Mouse (Mus musculus): ENCODE results near the gene Cyp1a1.

Gene Cyp1a1

DNA sequence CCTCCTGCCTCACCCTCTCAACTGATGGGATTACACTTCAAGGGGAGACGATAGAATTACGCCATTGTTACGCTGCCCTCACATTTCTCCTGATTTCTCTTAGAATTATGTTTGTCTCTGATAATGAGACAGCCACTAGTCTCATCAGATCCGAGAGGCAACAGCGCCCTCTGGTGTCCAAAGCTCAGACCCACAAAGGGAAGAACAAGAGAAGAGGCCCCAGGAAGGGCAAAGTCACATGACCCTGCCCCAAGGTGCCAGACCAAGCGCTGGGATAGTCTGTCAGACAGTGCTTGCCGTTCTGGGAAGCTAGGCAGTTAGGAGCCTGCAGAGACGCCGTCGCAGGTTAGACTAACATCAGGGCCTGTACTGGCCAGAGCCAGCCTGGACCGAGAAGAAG lies 32.0 kb upstream of the Cyp1a1 start:
- 4% methylated on average over 11 of the region's 11 CpGs for WGBS

GRCm38 (mm10) chr9:57656631-57657350 lies 30.9 kb upstream of the Cyp1a1 start:
- WGBS, result 63% methylated on average over 19 of the region's 19 CpGs

DNA sequence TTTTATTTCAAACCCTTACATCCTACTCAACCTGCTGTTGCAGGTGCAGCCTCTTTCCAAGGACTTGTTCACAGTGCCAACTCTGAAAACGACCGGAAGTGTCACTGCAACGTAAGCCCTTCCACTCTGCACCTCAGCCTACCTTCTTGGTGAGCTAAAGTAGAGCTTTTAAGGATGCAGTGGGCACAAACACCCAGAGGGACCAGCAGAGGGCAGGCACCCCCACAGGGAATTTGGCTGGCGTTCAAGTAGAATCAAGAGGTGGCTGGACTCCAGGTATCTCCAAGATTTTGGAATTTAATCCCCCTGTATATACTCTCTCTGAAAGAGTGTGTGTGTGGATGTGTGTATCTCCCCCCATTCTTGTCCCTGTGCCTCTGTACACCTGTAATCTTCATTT lies 29.9 kb upstream of the Cyp1a1 start:
- 65% methylated on average over 4 of the region's 4 CpGs for WGBS

GRCm38 (mm10) chr9:57658970-57659369 lies 28.8 kb upstream of the Cyp1a1 start:
- 82% methylated on average over 4 of the region's 4 CpGs for WGBS

- WGBS, result 21% methylated on average over 4 of the region's 4 CpGs
Measured at GRCm38 (mm10) chr9:57659774-57660173, 28.0 kb upstream of the Cyp1a1 start.

DNA sequence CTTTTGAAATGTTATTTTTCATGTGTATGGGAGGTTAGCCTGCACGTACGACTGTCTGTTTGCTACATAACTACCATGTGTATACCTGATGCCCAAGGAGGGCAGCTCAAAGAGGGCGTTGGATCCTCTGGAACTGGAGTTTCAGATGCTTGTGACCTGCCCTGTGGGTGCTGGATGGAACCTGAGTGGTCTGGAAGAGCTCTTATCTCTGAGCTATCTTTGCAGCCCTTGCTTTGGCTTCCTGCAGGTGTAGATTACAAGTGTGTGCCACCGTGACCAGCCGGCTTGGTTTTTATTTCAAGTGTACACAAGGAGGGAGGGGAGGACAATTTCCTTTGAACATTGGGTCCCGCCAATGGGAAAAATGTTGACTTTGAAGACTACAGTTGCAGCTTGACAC lies 27.2 kb upstream of the Cyp1a1 start:
- WGBS, result 86% methylated on average over 6 of the region's 6 CpGs

- WGBS, result 28% methylated on average over 3 of the region's 3 CpGs
Measured at GRCm38 (mm10) chr9:57661552-57661951, 26.2 kb upstream of the Cyp1a1 start.

- 75% methylated on average over 7 of the region's 7 CpGs for WGBS
Measured at GRCm38 (mm10) chr9:57664616-57665015, 23.1 kb upstream of the Cyp1a1 start.

GRCm38 (mm10) chr9:57666536-57666935 lies 21.2 kb upstream of the Cyp1a1 start:
- 90% methylated on average over 8 of the region's 8 CpGs for WGBS

DNA sequence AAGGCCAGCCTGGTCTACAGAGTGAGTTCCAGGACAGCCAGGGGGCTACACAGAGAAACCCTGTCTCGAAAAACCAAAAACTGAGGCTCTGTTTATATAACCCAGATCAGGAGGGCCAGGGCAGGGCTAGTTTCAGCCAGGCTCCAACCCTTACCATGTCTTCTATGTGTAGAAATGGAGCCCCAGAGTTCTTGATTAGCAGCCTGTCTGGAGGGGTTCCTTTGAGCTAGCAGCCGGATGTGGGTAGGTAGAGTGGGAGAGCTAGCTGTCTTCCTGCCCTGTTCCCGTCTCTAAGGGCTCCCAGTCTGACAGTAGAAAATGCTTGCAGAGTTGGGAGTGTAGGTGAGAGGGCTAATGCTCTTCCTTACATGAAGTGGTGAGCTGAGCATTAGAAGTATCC lies 20.6 kb upstream of the Cyp1a1 start:
- 73% methylated on average over 3 of the region's 3 CpGs for WGBS

DNA sequence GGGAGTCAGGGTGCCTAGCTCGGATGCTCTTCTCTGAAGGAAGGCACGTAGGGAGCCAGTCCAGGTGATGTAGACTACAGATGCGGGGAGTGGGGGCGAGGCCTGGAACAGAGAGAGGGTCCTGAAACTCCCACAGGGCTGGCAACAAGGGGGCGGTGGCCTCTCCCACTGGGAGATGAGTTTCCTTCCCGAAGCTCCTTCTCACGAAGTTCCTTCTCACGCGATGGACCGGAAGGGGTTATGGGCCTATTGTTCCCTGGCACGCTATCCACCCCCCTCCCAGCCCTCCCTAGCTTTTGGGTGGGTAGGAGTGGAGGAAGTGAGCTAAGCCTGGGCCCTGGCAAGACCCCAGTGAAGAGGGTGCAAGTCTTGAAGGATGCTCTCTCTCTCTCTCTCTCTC lies 19.9 kb upstream of the Cyp1a1 start:
- 73% methylated on average over 11 of the region's 11 CpGs for WGBS

GRCm38 (mm10) chr9:57668277-57668676 lies 19.5 kb upstream of the Cyp1a1 start:
- 71% methylated on average over 1 of the region's 1 CpGs for WGBS

DNA sequence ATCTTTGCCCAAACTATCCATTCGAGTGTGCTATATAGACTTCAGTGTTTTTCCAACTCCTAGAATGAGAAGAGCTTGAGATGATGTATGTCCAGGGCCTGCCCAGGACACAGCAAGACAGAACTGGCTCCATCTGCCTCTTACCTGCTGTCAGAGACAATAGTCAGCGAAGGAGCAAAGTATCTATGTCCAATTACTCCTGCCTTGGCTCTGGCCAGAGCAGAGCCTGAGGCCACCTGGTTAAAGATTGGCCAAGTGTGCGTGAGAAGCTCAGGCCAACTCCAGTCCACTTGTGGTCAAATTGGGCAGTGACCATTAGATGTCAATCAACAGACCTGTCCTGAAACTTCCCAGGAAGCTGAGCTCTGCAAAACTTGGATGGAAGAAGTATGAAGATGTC lies 18.2 kb upstream of the Cyp1a1 start:
- WGBS, result 89% methylated on average over 3 of the region's 3 CpGs

DNA sequence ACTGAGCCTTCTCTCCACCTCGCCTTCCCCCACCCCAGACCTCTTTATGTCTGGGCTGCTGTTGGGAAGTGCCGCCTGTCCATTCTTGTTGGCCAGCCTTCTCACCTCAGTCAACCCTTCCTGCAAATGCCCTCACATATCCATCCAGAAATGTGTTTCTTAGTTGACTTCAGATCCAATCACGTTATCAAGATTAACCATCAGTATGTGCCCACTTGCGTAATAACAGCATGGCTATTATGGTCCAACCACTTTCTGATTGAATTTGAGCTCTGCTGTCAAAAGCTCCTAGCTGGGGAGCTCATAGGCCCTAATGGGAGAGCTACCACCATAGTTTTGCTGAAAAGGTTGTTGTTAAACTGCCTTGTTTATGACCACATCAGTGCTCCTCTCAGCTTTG lies 16.7 kb upstream of the Cyp1a1 start:
- WGBS, result 97% methylated on average over 4 of the region's 4 CpGs

DNA sequence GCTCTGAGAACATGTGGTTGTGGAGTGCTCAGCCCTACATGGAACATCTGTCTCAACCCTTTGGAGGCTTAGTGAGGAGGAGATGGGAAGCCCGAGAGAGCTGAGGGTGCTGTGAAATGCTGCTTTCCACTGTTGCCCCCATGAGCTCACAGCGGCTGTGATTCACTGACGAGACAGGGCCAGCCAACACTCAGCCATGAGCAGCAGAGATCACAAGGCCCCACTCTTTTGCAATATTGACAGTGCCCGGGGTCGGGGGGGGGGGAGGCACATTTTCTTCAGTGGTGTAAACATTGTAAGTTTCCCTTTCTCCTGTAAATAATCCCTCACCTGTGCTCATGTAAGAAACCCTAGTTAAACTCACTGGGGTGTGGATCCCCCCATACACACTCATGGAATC lies 16.2 kb upstream of the Cyp1a1 start:
- 86% methylated on average over 5 of the region's 5 CpGs for WGBS

- WGBS, result 86% methylated on average over 10 of the region's 10 CpGs
Measured at GRCm38 (mm10) chr9:57681411-57681810, 6.3 kb upstream of the Cyp1a1 start.

GRCm38 (mm10) chr9:57683520-57683919 lies 4.2 kb upstream of the Cyp1a1 start, which contains the start of gene Cyp1a2:
Gene Cyp1a2 (minus strand): TSS chr9:57683703.
- 81% methylated on average over 5 of the region's 5 CpGs for WGBS

GRCm38 (mm10) chr9:57686011-57686410 lies 1.7 kb upstream of the Cyp1a1 start:
- 94% methylated on average over 5 of the region's 5 CpGs for WGBS

GRCm38 (mm10) chr9:57688158-57688557 lies 430 bp downstream of the Cyp1a1 start:
- 51% methylated on average over 2 of the region's 2 CpGs for WGBS

- WGBS, result 91% methylated on average over 2 of the region's 2 CpGs
Measured at GRCm38 (mm10) chr9:57688606-57689005, 878 bp downstream of the Cyp1a1 start.

GRCm38 (mm10) chr9:57694108-57694507 lies 6.4 kb downstream of the Cyp1a1 start:
- 92% methylated on average over 2 of the region's 2 CpGs for WGBS

GRCm38 (mm10) chr9:57696380-57697285 lies 8.9 kb downstream of the Cyp1a1 start:
- WGBS, result 3% methylated on average over 42 of the region's 42 CpGs

GRCm38 (mm10) chr9:57697380-57697779 lies 9.7 kb downstream of the Cyp1a1 start:
- 36% methylated on average over 4 of the region's 4 CpGs for WGBS
